Mouse (Mus musculus) bone marrow macrophage, adult 2 months (primary cell): ENCODE measurements around the gene 4930590J08Rik.

Experiments
- CTCF ChIP-seq: IDR thresholded peaks from 2 replicates; pipeline ENCODE4 v1.5.1; 2012; ENCODE audit warnings: low read depth, mild to moderate bottlenecking, low read length, moderate library complexity
- POLR2A ChIP-seq: IDR thresholded peaks from 2 replicates; pipeline ENCODE4 v1.6.1; 2012; ENCODE audit warnings: mild to moderate bottlenecking, low read depth, low read length, borderline replicate concordance

DNA sequence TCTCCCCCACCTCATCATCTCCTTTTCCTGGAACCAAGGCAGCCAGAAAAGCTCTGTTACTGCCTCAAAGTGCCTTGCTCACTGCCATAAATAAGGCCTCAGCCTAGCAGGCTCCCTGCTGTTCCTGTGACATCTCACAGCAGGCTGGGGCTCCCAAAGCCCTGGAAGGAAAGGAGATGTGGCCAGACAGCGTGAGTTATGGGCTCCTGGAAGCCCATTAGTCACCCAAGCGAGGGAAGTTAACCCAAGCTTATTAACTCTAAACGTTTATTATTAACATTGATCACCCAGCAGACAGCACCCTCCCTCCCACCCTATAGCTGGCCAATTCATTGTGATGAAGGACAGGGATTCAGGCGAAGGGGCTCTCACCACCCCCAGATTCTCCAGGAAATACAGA lies 60.8 kb downstream of the 4930590J08Rik start:
- TF ChIP-seq CTCF (no peak), POLR2A (no peak)
